Mouse (Mus musculus): ENCODE data around the gene Togaram2. TPM values are rescaled to one million over a fixed set of nuclear protein-coding genes. Genes with fewer than 3 reads are reported as not detected.

Togaram2 gene
- total and polyA plus RNA-seq, 2 experiments from 2014 or later: 1.2 to 4.5 TPM

GRCm38 (mm10) chr17:71658666-71659065 lies 14.4 kb upstream of the Togaram2 start:
- Histone ChIP-seq H3K9ac (replicated peaks; ENCODE audit: low read length, poor library complexity, severe bottlenecking) (no peak overlapping the region), H3K27me3 (ENCODE audit: insufficient read depth, low read length) (no peaks in the 10 kb centered on the region), H3K27ac (ENCODE audit: low read depth, low read length) (no peak overlapping the region), H3K4me3 (ENCODE audit: low read depth, low read length) (no peak overlapping the region), H3K4me1 (ENCODE audit: insufficient read depth, low read length) (peaks cover 2% of the 10 kb centered on the region; the same call in 1 of the 2 replicates), H3K9me3 (ENCODE audit: low read length) (no peaks in the 10 kb centered on the region), H3K4me2 (ENCODE audit: low read depth, low read length, poor library complexity, severe bottlenecking) (no peak overlapping the region), H3K36me3 (ENCODE audit: insufficient read depth, low read length) (peaks cover 12% of the 10 kb centered on the region)
- DNase-seq (ENCODE audit: low spot score) (no peak), ATAC-seq (ENCODE audit: low FRiP score) (no peak)
- 92% methylated on average over 10 of the region's 10 CpGs for WGBS
- no peak for TF ChIP-seq CTCF (IDR thresholded peaks at IDR 0.05)

GRCm38 (mm10) chr17:71660390-71660789 lies 12.7 kb upstream of the Togaram2 start:
- TF ChIP-seq CTCF (IDR thresholded peaks at IDR 0.05): no peak
- H3K36me3 ChIP-seq (ENCODE audit: insufficient read depth, low read length): peaks cover 12% of the 10 kb centered on the region
- H3K4me1 ChIP-seq (ENCODE audit: insufficient read depth, low read length): peaks cover 2% of the 10 kb centered on the region; the same call in 1 of the 2 replicates
- DNase-seq (ENCODE audit: low spot score): no peak
- WGBS: 52% methylated on average over 1 of the region's 1 CpGs
- H3K9ac ChIP-seq (replicated peaks; ENCODE audit: low read length, poor library complexity, severe bottlenecking): no peak overlapping the region
- H3K27ac ChIP-seq (ENCODE audit: low read depth, low read length): no peak overlapping the region
- H3K4me2 ChIP-seq (ENCODE audit: low read depth, low read length, poor library complexity, severe bottlenecking): no peak overlapping the region
- no peaks in the 10 kb centered on the region for H3K9me3 ChIP-seq (ENCODE audit: low read length)
- H3K4me3 ChIP-seq (ENCODE audit: low read depth, low read length): no peak overlapping the region
- ATAC-seq (ENCODE audit: low FRiP score): no peak
- no peaks in the 10 kb centered on the region for H3K27me3 ChIP-seq (ENCODE audit: insufficient read depth, low read length)

- DNase-seq (ENCODE audit: low spot score) (peak; percentile 90), ATAC-seq (ENCODE audit: low FRiP score) (peak; percentile 83)
- peak overlapping the region; percentile 59 for H3K4me2 ChIP-seq (ENCODE audit: low read depth, low read length, poor library complexity, severe bottlenecking)
- no peaks in the 10 kb centered on the region for H3K9me3 ChIP-seq (ENCODE audit: low read length)
- peak; percentile 91 for TF ChIP-seq CTCF (IDR thresholded peaks at IDR 0.05)
- H3K4me1 ChIP-seq (ENCODE audit: insufficient read depth, low read length): peaks cover 2% of the 10 kb centered on the region; the same call in 1 of the 2 replicates
- no peak overlapping the region for H3K9ac ChIP-seq (replicated peaks; ENCODE audit: low read length, poor library complexity, severe bottlenecking)
- peak overlapping the region; percentile 22 for H3K4me3 ChIP-seq (ENCODE audit: low read depth, low read length)
- no peaks in the 10 kb centered on the region for H3K27me3 ChIP-seq (ENCODE audit: insufficient read depth, low read length)
- peaks cover 5% of the 10 kb centered on the region for H3K36me3 ChIP-seq (ENCODE audit: insufficient read depth, low read length)
- H3K27ac ChIP-seq (ENCODE audit: low read depth, low read length): no peak overlapping the region
- 9% methylated on average over 21 of the region's 21 CpGs for WGBS
These were observed 10.3 kb upstream of the Togaram2 start for GRCm38 (mm10) chr17:71662751-71663250.

DNA sequence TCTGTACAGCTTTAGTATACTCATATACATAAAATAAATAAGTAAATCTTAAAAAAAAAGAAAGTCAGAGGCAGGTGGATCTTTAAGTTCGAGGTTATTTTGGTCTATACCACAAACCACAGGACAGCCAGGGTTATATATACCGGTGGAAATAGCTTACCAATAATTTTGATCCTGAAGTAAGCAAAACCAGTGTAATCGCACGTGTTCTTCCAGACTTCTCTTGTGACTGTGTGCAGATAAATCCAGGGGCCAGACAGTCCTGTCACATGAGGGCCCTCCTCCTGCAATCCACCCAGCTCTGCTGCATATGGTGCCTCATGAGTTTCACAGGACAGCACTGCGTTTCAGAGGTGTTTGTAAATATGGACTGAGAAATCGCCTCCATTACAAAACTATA lies 9.6 kb upstream of the Togaram2 start:
- Histone ChIP-seq H3K4me2 (ENCODE audit: low read depth, low read length, poor library complexity, severe bottlenecking) (no peak overlapping the region), H3K9me3 (ENCODE audit: low read length) (no peaks in the 10 kb centered on the region), H3K27me3 (ENCODE audit: insufficient read depth, low read length) (no peaks in the 10 kb centered on the region), H3K36me3 (ENCODE audit: insufficient read depth, low read length) (peaks cover 4% of the 10 kb centered on the region), H3K9ac (replicated peaks; ENCODE audit: low read length, poor library complexity, severe bottlenecking) (no peak overlapping the region), H3K27ac (ENCODE audit: low read depth, low read length) (no peak overlapping the region), H3K4me3 (ENCODE audit: low read depth, low read length) (no peak overlapping the region), H3K4me1 (ENCODE audit: insufficient read depth, low read length) (peaks cover 2% of the 10 kb centered on the region; the same call in 1 of the 2 replicates)
- ATAC-seq (ENCODE audit: low FRiP score): no peak
- 87% methylated on average over 6 of the region's 6 CpGs for WGBS
- no peak for TF ChIP-seq CTCF (IDR thresholded peaks at IDR 0.05)
- DNase-seq (ENCODE audit: low spot score): no peak

DNA sequence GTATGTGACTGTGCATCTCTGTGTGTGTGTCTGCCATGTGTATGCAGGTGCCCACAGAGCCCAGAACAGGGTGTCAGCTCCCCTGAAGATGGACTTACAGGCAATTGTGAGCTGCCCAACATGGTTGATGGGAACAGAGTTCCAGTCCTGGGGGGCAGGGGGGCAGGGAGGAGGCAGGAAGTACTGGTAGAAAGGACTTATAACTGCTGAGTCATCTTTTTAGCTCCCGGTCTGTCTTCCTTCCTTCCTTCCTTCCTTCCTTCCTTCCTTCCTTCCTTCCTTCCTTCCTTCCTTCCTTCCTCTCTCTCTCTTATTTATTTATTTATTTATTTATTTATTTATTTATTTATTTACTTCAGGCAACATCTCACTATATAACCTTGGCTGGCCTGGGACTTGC lies 8.9 kb upstream of the Togaram2 start:
- no peak overlapping the region for H3K4me3 ChIP-seq (ENCODE audit: low read depth, low read length)
- no peaks in the 10 kb centered on the region for H3K27me3 ChIP-seq (ENCODE audit: insufficient read depth, low read length)
- no peak for TF ChIP-seq CTCF (IDR thresholded peaks at IDR 0.05)
- H3K9ac ChIP-seq (replicated peaks; ENCODE audit: low read length, poor library complexity, severe bottlenecking): no peak overlapping the region
- ATAC-seq (ENCODE audit: low FRiP score): no peak
- no peak overlapping the region for H3K4me2 ChIP-seq (ENCODE audit: low read depth, low read length, poor library complexity, severe bottlenecking)
- no peak for DNase-seq (ENCODE audit: low spot score)
- WGBS: 95% methylated on average over 1 of the region's 1 CpGs
- H3K36me3 ChIP-seq (ENCODE audit: insufficient read depth, low read length): no peaks in the 10 kb centered on the region; the same call in 1 of the 2 replicates
- H3K9me3 ChIP-seq (ENCODE audit: low read length): no peaks in the 10 kb centered on the region
- no peak overlapping the region for H3K27ac ChIP-seq (ENCODE audit: low read depth, low read length)
- H3K4me1 ChIP-seq (ENCODE audit: insufficient read depth, low read length): peaks cover 2% of the 10 kb centered on the region; the same call in 1 of the 2 replicates

- Histone ChIP-seq H3K4me2 (ENCODE audit: low read depth, low read length, poor library complexity, severe bottlenecking) (no peak overlapping the region), H3K27me3 (ENCODE audit: insufficient read depth, low read length) (no peaks in the 10 kb centered on the region), H3K4me3 (ENCODE audit: low read depth, low read length) (no peak overlapping the region), H3K9ac (replicated peaks; ENCODE audit: low read length, poor library complexity, severe bottlenecking) (no peak overlapping the region), H3K4me1 (ENCODE audit: insufficient read depth, low read length) (peaks cover 2% of the 10 kb centered on the region; the same call in 1 of the 2 replicates), H3K9me3 (ENCODE audit: low read length) (no peaks in the 10 kb centered on the region), H3K27ac (ENCODE audit: low read depth, low read length) (no peak overlapping the region), H3K36me3 (ENCODE audit: insufficient read depth, low read length) (no peaks in the 10 kb centered on the region)
- ATAC-seq (ENCODE audit: low FRiP score) (no peak), DNase-seq (ENCODE audit: low spot score) (no peak)
- no peak for TF ChIP-seq CTCF (IDR thresholded peaks at IDR 0.05)
- 85% methylated on average over 4 of the region's 4 CpGs for WGBS
These were observed 7.9 kb upstream of the Togaram2 start for GRCm38 (mm10) chr17:71665201-71665600.
